Mouse (Mus musculus) MEL (cell line): Measurements from ENCODE around the gene Smim13. TPM values are rescaled to one million over a fixed set of nuclear protein-coding genes. Genes with fewer than 3 reads are reported as not detected.

Experiments
- DNase-seq: peaks from one replicate; pipeline ENCODE4 v3.0.0; 2011; ENCODE audit warnings: low read depth, low spot score
- H3K27ac ChIP-seq: 2 replicates; pipeline ENCODE4 v1.5.1; 2012; ENCODE audit warnings: low read depth, mild to moderate bottlenecking, control low read depth, low read length, moderate library complexity; ENCODE audit not compliant: control insufficient read depth
- H3K27me3 ChIP-seq, 2 experiments: fragments of 150-350 bp in 1 of 2; sonication (generic) in 1 of 2; 2 replicates each; pipeline ENCODE4 v1.6.1; 2012; ENCODE audit warnings: low read length in 2 of 2, mild to moderate bottlenecking in 2 of 2, improper control_type of control experiment in 1 of 2, moderate library complexity in 1 of 2; ENCODE audit not compliant: insufficient read depth in 2 of 2, control insufficient read depth in 1 of 2
- H3K36me3 ChIP-seq, 2 experiments: 2 replicates each; pipeline ENCODE4 v1.6.1; 2012 to 2014; ENCODE audit warnings: low read length in 2 of 2, improper control_type of control experiment in 1 of 2, inconsistent platforms in 1 of 2, mild to moderate bottlenecking in 1 of 2; ENCODE audit not compliant: insufficient read depth in 2 of 2, control insufficient read depth in 1 of 2
- H3K4me1 ChIP-seq, 2 experiments: fragments of 150-350 bp in 1 of 2; sonication (generic) in 1 of 2; 2 replicates each; pipeline ENCODE4 v1.6.1; 2012; ENCODE audit warnings: low read length in 2 of 2, improper control_type of control experiment in 1 of 2, mild to moderate bottlenecking in 1 of 2; ENCODE audit not compliant: insufficient read depth in 2 of 2, control insufficient read depth in 1 of 2
- H3K4me3 ChIP-seq, 2 experiments: fragments of 150-350 bp in 1 of 2; sonication (generic) in 1 of 2; 2 replicates each; pipeline ENCODE4 v1.5.1; 2012; ENCODE audit warnings: low read depth in 2 of 2, low read length in 2 of 2, mild to moderate bottlenecking in 2 of 2, moderate library complexity in 2 of 2, control low read depth in 1 of 2, improper control_type of control experiment in 1 of 2; ENCODE audit not compliant: control insufficient read depth in 1 of 2, insufficient read depth in 1 of 2
- H3K79me2 ChIP-seq: 2 replicates; pipeline ENCODE4 v1.6.1; 2012; ENCODE audit warnings: mild to moderate bottlenecking, low read length, moderate library complexity; ENCODE audit not compliant: control insufficient read depth, poor library complexity, insufficient read depth
- H3K9ac ChIP-seq: 2 replicates; pipeline ENCODE4 v1.6.1; 2012; ENCODE audit warnings: low read depth, mild to moderate bottlenecking, control low read depth, low read length, moderate library complexity; ENCODE audit not compliant: control insufficient read depth, poor library complexity, severe bottlenecking
- H3K9me3 ChIP-seq: fragments of 150-350 bp; sonication (generic); replicated peaks from 2 replicates; pipeline ENCODE4 v1.6.1; 2012; ENCODE audit warnings: mild to moderate bottlenecking, low read length, improper control_type of control experiment, moderate library complexity; ENCODE audit not compliant: insufficient read depth
- BHLHE40 ChIP-seq: IDR thresholded peaks from 2 replicates; pipeline ENCODE4 v1.6.1; 2012; ENCODE audit warnings: low read depth, mild to moderate bottlenecking, inconsistent platforms, low read length, improper control_type of control experiment, borderline replicate concordance
- CTCF ChIP-seq, 3 experiments: IDR thresholded peaks in 2 of 3; conservative IDR thresholded peaks in 1 of 3; 2 replicates each; pipeline ENCODE4 v1.5.1; 2011 to 2012; ENCODE audit warnings: low read length in 3 of 3, low read depth in 2 of 3, mild to moderate bottlenecking in 2 of 3, improper control_type of control experiment in 1 of 3, inconsistent platforms in 1 of 3, mixed read lengths in 1 of 3, moderate library complexity in 1 of 3; ENCODE audit not compliant: control insufficient read depth in 1 of 3, insufficient read depth in 1 of 3, poor library complexity in 1 of 3, severe bottlenecking in 1 of 3
- E2F4 ChIP-seq: IDR thresholded peaks from 2 replicates; pipeline ENCODE4 v1.6.1; 2011; ENCODE audit warnings: low read depth, low read length, improper control_type of control experiment, borderline replicate concordance
- ELF1 ChIP-seq: IDR thresholded peaks from 2 replicates; pipeline ENCODE4 v1.6.1; 2014; ENCODE audit warnings: low read depth, mild to moderate bottlenecking, inconsistent platforms, low read length, improper control_type of control experiment, moderate library complexity
- EP300 ChIP-seq, 2 experiments: IDR thresholded peaks; 2 replicates each; pipeline ENCODE4 v1.6.1; 2011; ENCODE audit warnings: improper control_type of control experiment in 2 of 2, low read length in 2 of 2, low read depth in 1 of 2, mild to moderate bottlenecking in 1 of 2
- ETS1 ChIP-seq: IDR thresholded peaks from 2 replicates; pipeline ENCODE4 v1.6.1; 2012; ENCODE audit warnings: low read depth, mild to moderate bottlenecking, inconsistent platforms, low read length, improper control_type of control experiment, moderate library complexity
- GABPA ChIP-seq: IDR thresholded peaks from 2 replicates; pipeline ENCODE4 v1.6.1; 2012; ENCODE audit warnings: low read depth, mild to moderate bottlenecking, inconsistent platforms, low read length, improper control_type of control experiment, moderate library complexity
- GATA1 ChIP-seq: IDR thresholded peaks from 2 replicates; pipeline ENCODE4 v1.6.1; 2011; ENCODE audit warnings: low read depth, low read length, improper control_type of control experiment
- HCFC1 ChIP-seq: IDR thresholded peaks from 2 replicates; pipeline ENCODE4 v1.6.1; 2012; ENCODE audit warnings: low read depth, mild to moderate bottlenecking, inconsistent platforms, low read length, improper control_type of control experiment, moderate library complexity
- JUND ChIP-seq: IDR thresholded peaks from 2 replicates; pipeline ENCODE4 v1.6.1; 2011; ENCODE audit warnings: low read depth, mild to moderate bottlenecking, improper control_type of control experiment, low read length
- KAT2A ChIP-seq: conservative IDR thresholded peaks from 2 replicates; pipeline ENCODE4 v1.6.1; 2012; ENCODE audit warnings: low read depth, low read length, improper control_type of control experiment, inconsistent platforms
- MAFK ChIP-seq: IDR thresholded peaks from 2 replicates; pipeline ENCODE4 v1.6.1; 2011; ENCODE audit warnings: low read depth, mild to moderate bottlenecking, low read length, improper control_type of control experiment, borderline replicate concordance
- MAX ChIP-seq: IDR thresholded peaks from 2 replicates; pipeline ENCODE4 v1.6.1; 2011; ENCODE audit warnings: low read length, improper control_type of control experiment
- MAZ ChIP-seq: IDR thresholded peaks from 2 replicates; pipeline ENCODE4 v1.6.1; 2012; ENCODE audit warnings: low read depth, mild to moderate bottlenecking, inconsistent platforms, low read length, improper control_type of control experiment
- MXI1 ChIP-seq: IDR thresholded peaks from 2 replicates; pipeline ENCODE4 v1.6.1; 2011; ENCODE audit warnings: mild to moderate bottlenecking, low read depth, low read length, improper control_type of control experiment
- MYB ChIP-seq: IDR thresholded peaks from 2 replicates; pipeline ENCODE4 v1.6.1; 2011; ENCODE audit warnings: mild to moderate bottlenecking, low read depth, low read length, improper control_type of control experiment
- MYC ChIP-seq: IDR thresholded peaks from 2 replicates; pipeline ENCODE4 v1.6.1; 2011; ENCODE audit warnings: low read depth, mild to moderate bottlenecking, low read length, improper control_type of control experiment, moderate library complexity
- NELFE ChIP-seq: IDR thresholded peaks from 2 replicates; pipeline ENCODE4 v1.6.1; 2011; ENCODE audit warnings: low read depth, low read length, improper control_type of control experiment
- POLR2A ChIP-seq, 2 experiments: IDR thresholded peaks; 2 replicates each; pipeline ENCODE4 v1.6.1; 2011 to 2012; ENCODE audit warnings: low read length in 2 of 2, mild to moderate bottlenecking in 2 of 2, control low read depth in 1 of 2, improper control_type of control experiment in 1 of 2, low read depth in 1 of 2, moderate library complexity in 1 of 2; ENCODE audit not compliant: control insufficient read depth in 1 of 2, insufficient read depth in 1 of 2, poor library complexity in 1 of 2
- POLR2AphosphoS2 ChIP-seq: IDR thresholded peaks from 2 replicates; pipeline ENCODE4 v1.6.1; 2011; ENCODE audit warnings: low read length, improper control_type of control experiment
- RAD21 ChIP-seq: IDR thresholded peaks from 2 replicates; pipeline ENCODE4 v1.6.1; 2011; ENCODE audit warnings: mild to moderate bottlenecking, low read depth, low read length, improper control_type of control experiment
- SIN3A ChIP-seq: IDR thresholded peaks from 2 replicates; pipeline ENCODE4 v1.6.1; 2012; ENCODE audit warnings: low read length, improper control_type of control experiment, inconsistent platforms
- TAL1 ChIP-seq: IDR thresholded peaks from 2 replicates; pipeline ENCODE4 v1.6.1; 2012; ENCODE audit warnings: mild to moderate bottlenecking, inconsistent platforms, low read length, moderate library complexity, mixed read lengths
- TBP ChIP-seq: IDR thresholded peaks from 2 replicates; pipeline ENCODE4 v1.8.0; 2011; ENCODE audit warnings: low read depth, low read length, improper control_type of control experiment
- TCF12 ChIP-seq: IDR thresholded peaks from 2 replicates; pipeline ENCODE4 v1.6.1; 2014; ENCODE audit warnings: low read depth, mild to moderate bottlenecking, inconsistent platforms, low read length, improper control_type of control experiment, moderate library complexity
- UBTF ChIP-seq: IDR thresholded peaks from 2 replicates; pipeline ENCODE4 v1.6.1; 2012; ENCODE audit warnings: low read depth, mild to moderate bottlenecking, inconsistent platforms, low read length, improper control_type of control experiment, moderate library complexity, borderline replicate concordance; ENCODE audit not compliant: insufficient read depth
- USF1 ChIP-seq: IDR thresholded peaks from 2 replicates; pipeline ENCODE4 v1.6.1; 2014; ENCODE audit warnings: low read depth, mild to moderate bottlenecking, inconsistent platforms, low read length, improper control_type of control experiment, moderate library complexity
- USF2 ChIP-seq, 2 experiments: IDR thresholded peaks; 2 replicates each; pipeline ENCODE4 v1.6.1; 2011 to 2012; ENCODE audit warnings: improper control_type of control experiment in 2 of 2, low read length in 2 of 2, borderline replicate concordance in 1 of 2, inconsistent platforms in 1 of 2, low read depth in 1 of 2, mild to moderate bottlenecking in 1 of 2; ENCODE audit not compliant: insufficient read depth in 1 of 2
- ZC3H11A ChIP-seq: IDR thresholded peaks from 2 replicates; pipeline ENCODE4 v1.6.1; 2012; ENCODE audit warnings: low read depth, mild to moderate bottlenecking, inconsistent platforms, low read length, improper control_type of control experiment
- ZKSCAN1 ChIP-seq: IDR thresholded peaks from 2 replicates; pipeline ENCODE4 v1.6.1; 2012; ENCODE audit warnings: low read depth, mild to moderate bottlenecking, inconsistent platforms, low read length, improper control_type of control experiment, moderate library complexity
- ZMIZ1 ChIP-seq: IDR thresholded peaks from 2 replicates; pipeline ENCODE4 v1.6.1; 2012; ENCODE audit warnings: low read depth, mild to moderate bottlenecking, inconsistent platforms, low read length, improper control_type of control experiment, moderate library complexity
- polyA plus RNA-seq, 2 experiments: library from polyadenylated mRNA; stranded (reverse) in 1 of 2; unstranded in 1 of 2; fragments of >175 nt in 1 of 2; fragments of >200 nt in 1 of 2; gene quantifications; 2 replicates each; pipeline versions ENCODE4 v1.2.1 to v1.2.4; 2012; ENCODE audit warnings: low replicate concordance in 2 of 2, low read depth in 1 of 2; ENCODE audit not compliant: insufficient read length in 2 of 2, insufficient read depth in 1 of 2, missing spikeins in 1 of 2
- total RNA-seq: library from RNA; depleted of rRNA; stranded (reverse); fragments of 300-350 nt; gene quantifications from 2 replicates; pipeline ENCODE4 v1.2.3, GENCODE M21; 2012

The Smim13 gene
- total and polyA plus RNA-seq, 3 experiments = 11.1 to 13.1 TPM; not detected in 1

DNA sequence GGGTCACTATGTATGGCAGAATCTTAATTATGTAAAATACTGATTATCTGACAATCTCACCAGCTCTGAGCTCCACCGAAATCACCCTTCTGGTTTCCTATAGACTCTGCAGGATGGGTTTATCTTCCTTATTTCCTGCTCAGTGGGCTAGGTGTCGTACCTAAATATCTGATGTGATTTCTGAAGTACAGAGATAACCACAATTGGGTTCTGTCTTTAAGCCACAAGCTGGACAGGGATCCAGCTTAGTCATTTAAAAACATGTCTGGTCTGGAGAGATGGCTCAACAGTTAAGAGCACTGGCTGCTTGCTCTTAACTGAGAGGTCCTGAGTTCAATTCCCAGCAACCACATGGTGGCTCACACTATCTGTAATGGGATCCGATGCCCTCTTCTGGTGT is 7.3 kb downstream of the Smim13 start:
- no peak overlapping the region for H3K9ac ChIP-seq
- peaks cover 5% of the 10 kb centered on the region; the same call in 1 of the 2 replicates for H3K79me2 ChIP-seq
- H3K27me3 ChIP-seq = no peaks in the 10 kb centered on the region
- DNase-seq = peak; percentile 18
- peaks cover 2 to 3% of the 10 kb centered on the region in 2 experiments; a peak in 2 of 4 replicates for H3K4me1 ChIP-seq
- peaks cover 0 to 6% of the 10 kb centered on the region in 2 experiments for H3K36me3 ChIP-seq
- H3K27ac ChIP-seq = no peak overlapping the region
- no peak overlapping the region for H3K4me3 ChIP-seq
- TF ChIP-seq MAX = no peak
- TF ChIP-seq JUND = no peak
- no peak for TF ChIP-seq POLR2A (IDR thresholded peaks at IDR 0.05; ENCODE audit: control insufficient read depth in 1 of 2, insufficient read depth in 1 of 2, low read depth in 1 of 2, low read length in 2 of 2, poor library complexity in 1 of 2)
- TF ChIP-seq RAD21 = no peak
- TF ChIP-seq ZC3H11A = no peak
- TF ChIP-seq ELF1 = no peak
- no peak for TF ChIP-seq KAT2A
- peak in 1 of 2 experiments; percentile 32; a peak in 1 of 4 replicates for TF ChIP-seq EP300 (IDR thresholded peaks at IDR 0.05; ENCODE audit: low read depth in 1 of 2, low read length in 2 of 2)
- TF ChIP-seq BHLHE40 = no peak
- TF ChIP-seq POLR2AphosphoS2 = no peak
- TF ChIP-seq USF2 (IDR thresholded peaks at IDR 0.05; ENCODE audit: borderline replicate concordance in 1 of 2, insufficient read depth in 1 of 2, low read depth in 1 of 2, low read length in 2 of 2) = no peak
- TF ChIP-seq NELFE = no peak
- peak; percentile 12; the same call in 1 of the 2 replicates for TF ChIP-seq TCF12
- no peak for TF ChIP-seq MXI1
- TF ChIP-seq TAL1 = no peak
- no peak for TF ChIP-seq MYB
- TF ChIP-seq MAFK = no peak
- 0 out of 2 replicates have a peak, but pooled peaks have one; percentile 13 for TF ChIP-seq GATA1
- no peak for TF ChIP-seq USF1
- TF ChIP-seq ZMIZ1 = no peak
- TF ChIP-seq GABPA = no peak
- TF ChIP-seq HCFC1 = no peak
- no peaks in the 10 kb centered on the region for H3K9me3 ChIP-seq

GRCm38 (mm10) chr13:41257851-41258250 is 8.2 kb downstream of the Smim13 start:
- Histone ChIP-seq H3K36me3 (peaks cover 0 to 6% of the 10 kb centered on the region in 2 experiments), H3K4me1 (peaks cover 2 to 3% of the 10 kb centered on the region in 2 experiments; a peak in 2 of 4 replicates), H3K79me2 (peaks cover 5% of the 10 kb centered on the region; the same call in 1 of the 2 replicates), H3K27ac (no peak overlapping the region), H3K4me3 (no peak overlapping the region), H3K27me3 (no peaks in the 10 kb centered on the region), H3K9me3 (no peaks in the 10 kb centered on the region), H3K9ac (no peak overlapping the region)
- DNase-seq = no peak
- no peak for TF ChIP-seq NELFE
- TF ChIP-seq MYC = no peak
- TF ChIP-seq MAX = no peak
- no peak for TF ChIP-seq HCFC1
- no peak for TF ChIP-seq GATA1
- TF ChIP-seq USF1 = no peak
- TF ChIP-seq RAD21 = no peak
- TF ChIP-seq E2F4 = no peak
- no peak for TF ChIP-seq GABPA
- no peak for TF ChIP-seq USF2 (IDR thresholded peaks at IDR 0.05; ENCODE audit: borderline replicate concordance in 1 of 2, insufficient read depth in 1 of 2, low read depth in 1 of 2, low read length in 2 of 2)
- TF ChIP-seq TAL1 = no peak
- no peak for TF ChIP-seq ETS1
- TF ChIP-seq TBP = no peak
- no peak for TF ChIP-seq TCF12
- no peak for TF ChIP-seq ZKSCAN1
- TF ChIP-seq SIN3A = no peak
- TF ChIP-seq CTCF (IDR thresholded peaks at IDR 0.05 in 2 of 3, conservative IDR thresholded peaks at IDR 0.05 in 1 of 3; ENCODE audit: control insufficient read depth in 1 of 3, insufficient read depth in 1 of 3, low read depth in 2 of 3, low read length in 3 of 3, poor library complexity in 1 of 3, severe bottlenecking in 1 of 3) = no peak
- no peak for TF ChIP-seq ZC3H11A
- TF ChIP-seq UBTF = no peak
- no peak for TF ChIP-seq MAZ
